Mouse (Mus musculus) G1E (cell line): ENCODE data around the gene Cab39l.

Source experiments
- CTCF ChIP-seq: IDR thresholded peaks from 2 replicates; pipeline ENCODE4 v1.5.1; 2012; ENCODE audit warnings: low read depth, low read length, inconsistent platforms, mixed read lengths
- GATA1 ChIP-seq: IDR thresholded peaks from 2 replicates; pipeline ENCODE4 v1.6.1; 2012; ENCODE audit warnings: borderline replicate concordance, low read length, inconsistent platforms, mixed read lengths

- TF ChIP-seq CTCF (no peak), GATA1 (no peak)
Measured at GRCm38 (mm10) chr14:59591901-59592300, 151.1 kb downstream of the Cab39l start.
